In the genomic region with DNA sequence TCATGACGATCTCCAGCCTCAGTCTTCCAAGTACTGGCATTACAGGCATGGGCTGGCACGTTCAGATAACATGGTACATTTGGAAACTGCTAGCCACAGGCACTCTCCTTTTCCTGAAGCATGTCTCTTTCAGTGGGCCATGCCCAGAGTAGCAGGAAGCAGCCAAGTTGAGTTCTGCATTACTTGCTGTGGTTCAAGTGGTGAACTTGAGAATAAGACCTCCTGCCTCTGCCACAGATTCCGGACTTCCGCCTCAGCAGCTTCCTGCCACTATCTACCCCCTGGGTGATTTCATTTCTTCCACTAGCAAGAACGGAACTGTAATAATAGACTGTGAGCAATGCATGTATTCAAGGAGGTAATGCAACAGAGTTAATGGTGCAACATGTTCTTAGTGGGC, we compare ENCODE assay signal across 13 mouse cellular contexts.
DNase-seq lines count a peak whose midpoint lies in the region; ATAC-seq and TF ChIP-seq lines count a peak whose summit lies in the region.
"Had no signal": no experiment of that assay in that cellular context is flagged by ENCODE, and none has a peak within 500 bp of the region (broad histone marks: within the 10 kb centered on the region; RNA-seq: fewer than 3 reads in every experiment).

No protein-coding gene starts in this region.

- 13% methylated on average over 5 of the region's 5 CpGs for whole genome bisulfite sequencing in spleen, adult 2 months
- 63% methylated on average over 5 of the region's 5 CpGs for WGBS in heart, embryonic 12.5 days

- TF ChIP-seq CTCF in spleen, adult 2 months (IDR thresholded peaks at IDR 0.05; ENCODE audit: extremely low read depth, insufficient read depth, insufficient read length, insufficient replicate concordance), result no peak

- peaks cover 13% of the 10 kb centered on the region for H3K4me1 ChIP-seq in spleen, adult 2 months (ENCODE audit: control insufficient read depth, insufficient read depth, insufficient read length)
- H3K4me1 ChIP-seq in heart, embryonic 12.5 days (replicated peaks), result peaks cover 19% of the 10 kb centered on the region

- no peak overlapping the region for H3K4me2 ChIP-seq in heart, embryonic 12.5 days
- H3K4me2 ChIP-seq: midbrain, embryonic 11.5 days had no signal

- intact Hi-C loops in left cerebral cortex, postnatal 4 days (cut with DNase I), result no loop called here

- no peaks in the 10 kb centered on the region for H3K27me3 ChIP-seq in spleen, adult 2 months (ENCODE audit: control insufficient read depth, insufficient read depth, low read length)
- no peaks in the 10 kb centered on the region for H3K27me3 ChIP-seq in heart, embryonic 12.5 days (replicated peaks)

- peak; percentile 98 for ATAC-seq in common myeloid progenitor, adult 5-6 weeks (replicated peaks; ENCODE audit: low read depth, poor library complexity, severe bottlenecking)
- ATAC-seq in megakaryocyte progenitor cell, adult 5-6 weeks (replicated peaks; ENCODE audit: poor library complexity), result peak; percentile 96
- no peak for ATAC-seq in heart, embryonic 12.5 days (ENCODE audit: insufficient number of reproducible peaks, low FRiP score)
- ATAC-seq: hindbrain, embryonic 16.5 days had no signal

- H3K9ac ChIP-seq in heart, embryonic 12.5 days, result no peak overlapping the region

- H3K36me3 ChIP-seq in spleen, adult 2 months (ENCODE audit: control insufficient read depth, insufficient read depth, low read length), result no peaks in the 10 kb centered on the region
- no peaks in the 10 kb centered on the region for H3K36me3 ChIP-seq in heart, embryonic 12.5 days

- peak; percentile 49 to 71 for DNase-seq in spleen, adult 2 months (ENCODE audit: low read depth in 1 of 2, low spot score in 2 of 2)
- no peak for DNase-seq in spleen, postnatal 14 days (ENCODE audit: low spot score in 2 of 2)
- DNase-seq in thymus, postnatal 4 days, result peak; percentile 32
- no peak for DNase-seq in left cerebral cortex, postnatal 4 days
- DNase-seq in cerebellum, adult 9-11 months, result no peak
- DNase-seq: cerebellum, adult 11-12 months; embryo, embryonic 11 days; kidney, postnatal 10 days had no signal

- H3K9me3 ChIP-seq in heart, embryonic 12.5 days (replicated peaks), result no peaks in the 10 kb centered on the region

- peak overlapping the region; percentile 75 for H3K27ac ChIP-seq in spleen, adult 2 months (ENCODE audit: insufficient read depth, low read length)
- no peak overlapping the region for H3K27ac ChIP-seq in heart, embryonic 12.5 days (ENCODE audit: poor library complexity, severe bottlenecking)

- TF ChIP-seq POLR2A in spleen, adult 2 months (IDR thresholded peaks at IDR 0.05; ENCODE audit: low read depth, low read length), result no peak; the same call in 1 of the 2 replicates

- H3K4me3 ChIP-seq in spleen, adult 2 months (ENCODE audit: extremely low read depth, insufficient read depth, insufficient read length), result no peak overlapping the region
- no peak overlapping the region for H3K4me3 ChIP-seq in heart, embryonic 12.5 days

Comparison
In these comparisons a context has a peak if more than half of its experiments do, and no peak if none do; other contexts are left out.
1. DNase-seq: peak in spleen, adult 2 months (2 of 2) and thymus, postnatal 4 days (single experiment); none in spleen, postnatal 14 days (0 of 2), left cerebral cortex, postnatal 4 days (single experiment) and cerebellum, adult 9-11 months (single experiment).